Mouse (Mus musculus) gonadal fat pad, adult 2 months (tissue): ENCODE data around the gene Dnajb6. TPM values are rescaled to one million over a fixed set of nuclear protein-coding genes. Genes with fewer than 3 reads are reported as not detected.

Experiments
- DNase-seq: peaks from one replicate; pipeline ENCODE4 v3.0.0-alpha.2; 2012; ENCODE audit warnings: low read depth
- polyA plus RNA-seq: library from polyadenylated mRNA; depleted of rRNA; stranded (reverse); fragments of >200 nt; gene quantifications from 2 replicates; pipeline ENCODE4 v1.2.3, GENCODE M21; 2012; rRNA removed

Gene Dnajb6
- polyA plus RNA-seq, 1 experiment, result 21.2 TPM

GRCm38 (mm10) chr5:29852376-29852775, 116.9 kb downstream of the Dnajb6 start:
- DNase-seq, result no peak

GRCm38 (mm10) chr5:29853035-29853434, 117.5 kb downstream of the Dnajb6 start:
- DNase-seq, result no peak

- DNase-seq, result no peak
Observed at GRCm38 (mm10) chr5:29854376-29854775, 118.9 kb downstream of the Dnajb6 start.

DNA sequence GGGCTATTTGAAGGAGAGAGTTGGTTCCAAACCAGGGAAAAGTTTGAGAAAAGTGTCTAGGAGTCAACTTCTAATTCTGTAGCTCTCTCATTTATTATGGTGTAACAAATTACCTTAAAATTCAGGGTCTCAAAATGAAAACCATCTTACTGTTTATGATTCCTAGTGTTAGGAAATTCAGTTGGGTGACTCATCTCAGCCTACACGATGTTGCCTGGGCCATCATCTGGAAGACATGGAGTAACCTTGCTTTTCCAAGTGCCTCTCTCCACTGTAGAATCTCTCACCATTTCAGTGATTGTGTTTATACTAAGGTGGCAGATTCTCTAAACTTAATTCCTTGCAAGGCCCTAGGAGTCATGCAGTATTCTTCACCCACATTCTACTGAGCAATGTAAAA, 119.5 kb downstream of the Dnajb6 start:
- no peak for DNase-seq

GRCm38 (mm10) chr5:29861522-29861921, 126.0 kb downstream of the Dnajb6 start:
- DNase-seq, result no peak

- no peak for DNase-seq
Observed at GRCm38 (mm10) chr5:29862388-29862787, 126.9 kb downstream of the Dnajb6 start.

DNA sequence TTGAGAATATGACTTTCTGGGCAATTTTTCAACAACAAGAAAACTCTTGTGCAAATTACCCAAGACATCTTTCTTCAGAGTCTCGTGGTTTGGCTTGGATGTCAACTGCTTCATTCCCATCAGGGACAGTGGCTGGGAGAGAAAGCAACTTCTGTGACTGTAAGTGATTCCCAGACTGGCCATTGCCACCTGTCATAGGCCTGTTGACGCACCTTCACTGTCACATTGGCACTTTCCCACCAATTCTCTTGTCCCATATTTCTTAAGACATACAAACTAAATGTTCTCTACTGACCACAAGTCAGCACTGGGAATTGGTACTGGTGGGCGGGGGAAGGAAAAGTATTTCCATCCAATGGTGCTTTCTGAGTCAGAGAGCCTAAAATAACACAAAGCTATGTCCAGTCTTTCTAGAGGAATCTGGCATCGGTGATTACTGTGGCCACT, 128.8 kb downstream of the Dnajb6 start:
- DNase-seq, result no peak

DNA sequence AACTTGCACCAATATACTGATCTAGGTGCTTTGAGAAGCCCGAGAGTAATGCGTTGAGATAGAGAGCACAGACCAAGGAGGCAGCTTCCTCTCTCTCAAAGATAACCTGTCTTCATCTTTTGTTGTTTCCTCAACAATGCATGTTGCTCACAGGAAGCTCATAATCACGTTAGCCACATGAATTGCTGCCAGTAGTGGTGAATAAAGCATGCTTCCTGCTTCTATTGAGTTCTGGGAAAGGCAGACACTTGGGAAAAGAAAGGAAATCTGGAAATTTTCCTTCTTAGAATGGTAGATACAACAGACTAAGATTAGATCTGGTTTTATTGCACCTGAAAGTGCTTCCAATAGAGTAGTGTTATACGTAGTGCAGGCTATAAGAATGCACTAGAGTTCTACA, 129.5 kb downstream of the Dnajb6 start:
- no peak for DNase-seq

Other genes starting within 250 kb of the Dnajb6 start
- gene Ube3c, start 166.4 kb upstream of the Dnajb6 start, polyA plus RNA-seq, result 16.0 and 16.8 TPM in 2 replicates
- 2.6 TPM in 1 of 2 replicates, not detected in the other for gene Gm5129, start 248 bp downstream of the Dnajb6 start, polyA plus RNA-seq